Mouse (Mus musculus) hindbrain, embryonic 16.5 days (tissue): ENCODE measurements around the gene Gng12. TPM values are rescaled to one million over a fixed set of nuclear protein-coding genes. Genes with fewer than 3 reads are reported as not detected.
A peak's percentile ranks its signal among the peaks of the same experiment; 100 is the strongest.

Experiments
- ATAC-seq: fragments of 200-750 bp; cut with Nextera tagmentation; 2 replicates; pipeline ENCODE4 v1.8.0; 2017; ENCODE audit warnings: moderate TSS enrichment, moderate library complexity
- H3K27ac ChIP-seq: fragments of 300-500 bp; sonication (generic); 2 replicates; pipeline ENCODE4 v1.5.1; 2014; ENCODE audit warnings: low read depth, mild to moderate bottlenecking, control low read depth, low read length, moderate library complexity
- H3K27me3 ChIP-seq: fragments of 300-500 bp; sonication (generic); replicated peaks from 2 replicates; pipeline ENCODE4 v1.6.1; 2014; ENCODE audit warnings: low read length; ENCODE audit not compliant: control insufficient read depth, insufficient read depth
- H3K36me3 ChIP-seq: fragments of 300-500 bp; sonication (generic); 2 replicates; pipeline ENCODE4 v1.6.1; 2014; ENCODE audit warnings: mild to moderate bottlenecking, low read length, moderate library complexity, mixed read lengths; ENCODE audit not compliant: control insufficient read depth, insufficient read depth
- H3K4me1 ChIP-seq: fragments of 300-500 bp; sonication (generic); 2 replicates; pipeline ENCODE4 v1.6.1; 2014; ENCODE audit warnings: low read depth, low read length; ENCODE audit not compliant: control insufficient read depth, insufficient read depth
- H3K4me2 ChIP-seq: fragments of 300-500 bp; sonication (generic); 2 replicates; pipeline ENCODE4 v1.6.1; 2014; ENCODE audit warnings: mild to moderate bottlenecking, low read length, control low read depth, moderate library complexity
- H3K4me3 ChIP-seq: fragments of 300-500 bp; sonication (generic); 2 replicates; pipeline ENCODE4 v1.5.1; 2014; ENCODE audit warnings: mild to moderate bottlenecking, low read length, control low read depth, moderate library complexity
- H3K9ac ChIP-seq: fragments of 300-500 bp; sonication (generic); 2 replicates; pipeline ENCODE4 v1.6.1; 2014; ENCODE audit warnings: low read depth, mild to moderate bottlenecking, control low read depth, low read length, moderate library complexity
- H3K9me3 ChIP-seq: fragments of 300-500 bp; sonication (generic); 2 replicates; pipeline ENCODE4 v1.6.1; 2014; ENCODE audit warnings: mild to moderate bottlenecking, low read length, moderate library complexity; ENCODE audit not compliant: control insufficient read depth
- WGBS: fragments of 180-500 bp; shearing (Covaris S2); extraction: QIAGEN DNeasy Blood & Tissue Kit; methylation state at CpG from one replicate; pipeline ENCODE4 v1.1.7; 2014; 5-methylcytosine and 5-hydroxymethylcytosine counted together
- polyA plus RNA-seq: library from polyadenylated mRNA; unstranded; fragments of >200 nt; fragmentation: Nextera tagmentation; extraction: Ambion mirVana; gene quantifications from 2 replicates; pipeline ENCODE4 v1.2.1, GENCODE M21; 2015

Gng12 gene
- polyA plus RNA-seq, 1 experiment from 2014 or later, result 76.9 TPM

DNA sequence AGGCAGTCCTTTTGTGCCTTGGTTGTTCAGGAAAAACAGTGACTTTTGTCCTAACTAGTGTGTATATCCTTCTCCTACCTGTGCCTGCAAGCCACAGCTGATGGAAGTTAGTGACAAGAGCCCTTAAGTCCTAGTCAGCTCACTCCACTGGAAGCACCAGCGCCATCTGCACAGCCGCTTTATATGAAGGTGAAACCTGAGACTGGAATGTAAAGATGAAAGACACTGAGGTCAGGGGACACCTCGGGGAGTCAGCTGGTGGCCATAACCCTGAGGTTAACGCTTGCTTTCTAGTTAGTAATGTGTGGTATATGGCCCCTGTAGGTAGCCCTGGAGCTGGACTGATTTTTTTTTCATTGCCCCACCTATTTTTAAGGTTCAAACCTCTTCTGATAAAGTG lies 30.1 kb downstream of the Gng12 start:
- Histone ChIP-seq H3K4me1 (no peaks in the 10 kb centered on the region), H3K27ac (no peak overlapping the region), H3K4me3 (no peak overlapping the region), H3K9ac (no peak overlapping the region), H3K9me3 (no peaks in the 10 kb centered on the region), H3K36me3 (no peaks in the 10 kb centered on the region), H3K27me3 (no peaks in the 10 kb centered on the region), H3K4me2 (no peak overlapping the region)
- WGBS, result 41% methylated on average over 4 of the region's 4 CpGs
- no peak for ATAC-seq

DNA sequence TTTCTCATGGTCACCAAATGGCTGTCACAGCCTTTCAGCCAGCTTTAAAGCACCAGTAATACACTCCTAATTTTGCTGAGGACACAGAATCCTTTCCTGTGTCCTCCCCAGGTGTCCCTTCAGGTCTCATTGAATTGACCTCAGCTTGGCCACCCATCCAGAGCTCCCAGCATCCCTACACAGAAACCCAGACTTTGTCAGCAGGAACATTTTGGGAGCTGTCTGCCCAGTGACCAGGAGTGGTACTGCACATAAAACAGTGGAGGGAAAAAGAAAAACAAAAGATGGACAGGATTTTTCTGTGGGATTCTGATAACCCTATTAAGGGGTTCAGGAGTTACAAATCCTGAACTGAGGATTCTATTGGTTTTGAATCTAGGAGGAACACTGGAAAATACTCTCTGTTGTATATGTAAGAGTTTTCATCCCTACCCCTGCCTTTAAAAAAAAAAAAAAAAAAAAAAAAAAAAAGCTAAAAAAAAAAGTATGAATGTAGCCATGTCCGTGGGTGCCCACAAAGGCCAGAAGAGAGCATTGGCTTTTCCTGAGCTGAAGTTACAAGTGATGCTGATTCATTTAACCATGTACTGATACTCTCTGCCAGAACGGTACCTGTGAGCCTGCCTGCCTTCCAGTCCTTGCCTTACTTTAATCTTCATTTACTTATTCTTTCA lies 32.9 kb downstream of the Gng12 start:
- Histone ChIP-seq H3K4me2 (no peak overlapping the region), H3K27ac (no peak overlapping the region), H3K27me3 (no peaks in the 10 kb centered on the region), H3K4me3 (no peak overlapping the region), H3K36me3 (no peaks in the 10 kb centered on the region), H3K9me3 (no peaks in the 10 kb centered on the region), H3K4me1 (no peaks in the 10 kb centered on the region), H3K9ac (no peak overlapping the region)
- no peak for ATAC-seq
- WGBS, result 73% methylated on average over 2 of the region's 2 CpGs

DNA sequence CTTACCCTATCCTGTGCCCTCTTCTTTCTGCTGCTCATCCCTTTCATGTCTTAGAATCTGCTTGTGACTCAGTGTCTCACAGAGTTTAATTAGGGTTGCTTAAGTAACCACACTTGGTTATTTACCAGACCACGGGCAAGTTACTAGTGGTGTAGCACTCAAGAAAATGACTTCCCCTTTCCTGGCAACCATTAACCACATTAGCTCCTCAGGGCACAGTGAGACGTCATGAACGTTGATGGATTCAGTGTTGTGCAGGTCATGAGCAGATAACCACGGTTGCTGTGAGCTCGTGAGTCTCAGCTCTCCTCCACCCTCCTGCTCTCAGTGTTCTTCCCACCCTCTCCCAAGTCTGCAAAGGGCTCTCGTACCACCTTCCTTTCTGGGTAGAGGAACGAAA lies 33.5 kb downstream of the Gng12 start:
- ATAC-seq, result no peak
- Histone ChIP-seq H3K4me3 (no peak overlapping the region), H3K4me1 (no peaks in the 10 kb centered on the region), H3K27me3 (no peaks in the 10 kb centered on the region), H3K36me3 (no peaks in the 10 kb centered on the region), H3K27ac (no peak overlapping the region), H3K9me3 (no peaks in the 10 kb centered on the region), H3K9ac (no peak overlapping the region), H3K4me2 (no peak overlapping the region)
- WGBS, result 61% methylated on average over 7 of the region's 7 CpGs

DNA sequence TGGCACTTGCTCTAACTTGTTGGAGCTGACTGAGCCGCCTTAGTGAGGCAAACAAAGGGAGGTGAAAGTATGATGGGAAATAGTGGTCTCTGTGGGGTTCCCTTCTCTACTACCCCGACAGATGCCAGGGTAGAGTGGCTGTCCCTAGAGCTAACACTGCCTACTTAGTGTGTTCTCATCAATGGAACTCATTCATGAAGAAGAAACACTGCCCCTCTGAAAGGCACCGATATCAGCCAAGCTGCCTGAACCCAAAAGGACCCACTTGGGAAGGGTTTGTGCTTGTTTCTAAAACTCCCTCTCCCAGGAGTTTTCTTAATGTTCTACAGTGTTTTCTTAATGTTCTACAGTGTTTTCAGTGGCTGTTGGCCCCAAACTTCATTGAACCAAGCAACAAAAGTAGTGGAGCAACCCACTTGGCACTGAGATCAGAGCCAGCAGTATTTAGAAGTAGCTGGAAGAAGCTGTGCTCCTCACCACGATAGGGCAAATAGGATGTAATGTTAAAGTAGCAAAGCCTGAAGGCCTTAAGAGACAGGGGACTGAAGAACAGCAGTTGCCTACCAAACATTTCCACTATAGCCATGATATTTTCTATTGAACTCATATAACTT lies 36.1 kb downstream of the Gng12 start:
- H3K27ac ChIP-seq, result no peak overlapping the region
- 55% methylated on average over 4 of the region's 4 CpGs for WGBS
- H3K9me3 ChIP-seq, result no peaks in the 10 kb centered on the region
- H3K4me2 ChIP-seq, result no peak overlapping the region
- peak; percentile 91 for ATAC-seq
- H3K36me3 ChIP-seq, result no peaks in the 10 kb centered on the region
- no peaks in the 10 kb centered on the region for H3K27me3 ChIP-seq
- no peak overlapping the region for H3K9ac ChIP-seq
- no peaks in the 10 kb centered on the region for H3K4me1 ChIP-seq
- no peak overlapping the region for H3K4me3 ChIP-seq

DNA sequence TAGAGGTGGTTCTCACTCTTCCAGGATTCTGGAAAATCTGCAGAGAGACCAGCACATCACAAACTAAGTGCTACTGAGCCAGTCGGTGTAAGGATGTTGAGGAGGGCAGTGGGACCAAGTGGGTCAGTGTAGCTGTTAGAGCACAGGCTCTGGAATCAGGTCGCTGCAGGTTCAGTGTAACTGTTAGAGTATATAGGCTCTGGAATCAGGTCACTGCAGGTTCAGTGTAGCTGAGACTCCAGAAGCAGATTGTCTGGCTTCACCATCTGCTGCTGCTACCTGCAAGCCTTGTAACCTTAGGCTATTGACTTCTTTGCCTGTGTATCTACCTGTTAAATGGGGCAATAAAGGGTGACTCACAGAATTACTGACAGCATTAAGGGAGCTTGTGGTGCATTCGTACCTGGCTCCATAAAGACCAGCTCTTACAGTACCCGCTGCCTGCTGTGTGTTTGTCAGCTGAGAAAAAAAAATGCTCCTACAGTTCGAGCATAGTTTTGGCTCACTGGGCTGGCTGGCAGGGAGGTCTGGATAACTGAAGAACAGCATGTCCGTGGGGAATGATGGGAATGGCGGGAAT lies 44.5 kb downstream of the Gng12 start:
- ATAC-seq, result no peak
- peaks cover 5% of the 10 kb centered on the region; the same call in 1 of the 2 replicates for H3K4me1 ChIP-seq
- H3K9me3 ChIP-seq, result no peaks in the 10 kb centered on the region
- H3K27me3 ChIP-seq, result no peaks in the 10 kb centered on the region
- no peaks in the 10 kb centered on the region for H3K36me3 ChIP-seq
- H3K4me2 ChIP-seq, result no peak overlapping the region
- whole genome bisulfite sequencing, result 67% methylated on average over 7 of the region's 7 CpGs
- no peak overlapping the region for H3K27ac ChIP-seq
- H3K4me3 ChIP-seq, result no peak overlapping the region
- H3K9ac ChIP-seq, result no peak overlapping the region

DNA sequence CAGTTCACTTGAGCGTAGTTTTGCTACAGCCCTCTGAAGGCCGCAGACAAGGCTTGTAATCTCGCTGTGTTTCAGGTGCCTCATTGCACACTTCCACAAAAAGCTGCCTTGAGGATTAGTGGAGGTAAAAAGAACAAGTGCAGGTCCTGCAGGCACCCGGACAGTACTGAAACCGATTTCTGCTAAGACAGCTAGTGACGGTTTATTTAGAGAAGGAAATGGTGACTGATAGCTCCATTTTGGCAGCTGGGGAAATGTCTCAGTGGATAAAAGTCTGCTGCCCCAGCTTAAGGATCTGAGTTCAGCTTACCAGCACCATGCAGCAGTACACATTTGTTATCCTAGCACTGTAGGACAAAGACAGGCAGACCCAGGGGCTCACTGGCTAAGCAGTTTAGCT lies 45.6 kb downstream of the Gng12 start:
- Histone ChIP-seq H3K36me3 (no peaks in the 10 kb centered on the region), H3K4me3 (no peak overlapping the region), H3K27ac (no peak overlapping the region), H3K27me3 (no peaks in the 10 kb centered on the region), H3K9ac (no peak overlapping the region), H3K4me1 (peaks cover 5% of the 10 kb centered on the region; the same call in 1 of the 2 replicates), H3K9me3 (no peaks in the 10 kb centered on the region), H3K4me2 (no peak overlapping the region)
- ATAC-seq, result peak; percentile 16; the same call in 1 of the 2 replicates
- 62% methylated on average over 6 of the region's 6 CpGs for WGBS

DNA sequence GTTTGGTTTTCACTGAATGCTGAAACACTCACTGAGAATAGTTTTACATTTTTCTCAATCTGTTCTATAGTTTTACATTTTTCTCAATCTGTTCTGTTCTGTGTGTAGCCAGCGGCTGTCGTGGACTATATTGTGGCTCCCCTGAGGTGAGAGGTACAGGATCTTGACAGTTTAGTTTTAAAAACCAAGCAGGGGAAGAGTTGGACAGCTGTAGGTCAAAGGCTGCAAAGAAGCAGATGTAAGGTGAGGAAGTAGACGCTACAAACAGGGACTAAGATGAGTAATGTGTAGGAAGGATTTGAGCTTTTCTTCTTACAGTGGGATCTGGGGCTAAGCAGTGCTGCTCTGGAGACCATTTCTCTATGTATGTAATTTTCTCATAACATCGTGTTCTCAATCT lies 46.6 kb downstream of the Gng12 start:
- Histone ChIP-seq H3K9me3 (no peaks in the 10 kb centered on the region), H3K4me3 (no peak overlapping the region), H3K27ac (no peak overlapping the region), H3K4me2 (no peak overlapping the region), H3K9ac (no peak overlapping the region), H3K36me3 (no peaks in the 10 kb centered on the region), H3K27me3 (no peaks in the 10 kb centered on the region), H3K4me1 (peaks cover 5% of the 10 kb centered on the region; the same call in 1 of the 2 replicates)
- ATAC-seq, result no peak
- 70% methylated on average over 4 of the region's 4 CpGs for WGBS

DNA sequence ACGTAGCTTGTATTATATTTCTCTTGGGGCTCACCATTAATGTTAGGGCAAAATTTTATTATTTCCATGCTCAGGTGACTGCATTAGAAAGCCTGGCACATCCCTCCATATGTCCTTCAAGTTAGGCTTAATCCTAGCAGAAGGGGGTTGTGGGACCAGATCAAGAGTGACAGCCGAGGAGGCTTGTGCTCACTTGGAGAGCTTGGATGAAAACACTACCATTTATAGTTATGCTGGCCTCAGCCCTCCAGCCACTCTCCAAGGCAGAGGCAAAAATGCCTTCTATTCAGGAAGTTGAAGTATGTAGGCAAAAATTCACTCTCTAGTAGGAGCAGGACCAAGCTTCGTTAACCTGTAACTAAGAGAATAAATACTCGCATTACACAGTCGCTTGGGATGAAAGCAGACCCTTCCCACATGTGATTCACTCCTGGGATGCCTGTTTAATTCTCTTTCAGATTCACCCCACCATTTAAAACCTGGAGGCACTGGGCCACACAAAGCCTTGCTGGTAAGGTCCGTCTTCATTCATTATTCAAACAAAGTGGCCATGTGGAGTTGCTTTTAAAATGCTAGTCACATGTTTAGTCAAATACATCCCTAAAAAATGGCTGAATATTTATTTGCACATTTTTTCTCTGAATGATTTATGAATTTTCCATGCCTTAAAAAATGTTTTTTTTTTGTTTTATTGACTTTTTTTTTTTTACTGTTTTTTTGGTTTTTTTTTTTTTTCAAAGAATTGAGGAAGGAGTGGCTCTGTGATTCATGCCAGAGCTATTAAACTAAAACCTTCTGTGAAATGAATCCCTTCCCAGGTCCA lies 47.4 kb downstream of the Gng12 start:
- H3K27me3 ChIP-seq, result no peaks in the 10 kb centered on the region
- H3K27ac ChIP-seq, result no peak overlapping the region
- H3K36me3 ChIP-seq, result no peaks in the 10 kb centered on the region
- no peaks in the 10 kb centered on the region for H3K9me3 ChIP-seq
- no peak overlapping the region for H3K4me3 ChIP-seq
- no peak for ATAC-seq
- H3K4me2 ChIP-seq, result no peak overlapping the region
- H3K4me1 ChIP-seq, result peaks cover 5% of the 10 kb centered on the region; the same call in 1 of the 2 replicates
- 27% methylated on average over 6 of the region's 6 CpGs for WGBS
- H3K9ac ChIP-seq, result no peak overlapping the region
